Mouse (Mus musculus): ENCODE results near the gene C87436.
A peak's percentile ranks its signal among the peaks of the same experiment; 100 is the strongest.

Gene C87436

DNA sequence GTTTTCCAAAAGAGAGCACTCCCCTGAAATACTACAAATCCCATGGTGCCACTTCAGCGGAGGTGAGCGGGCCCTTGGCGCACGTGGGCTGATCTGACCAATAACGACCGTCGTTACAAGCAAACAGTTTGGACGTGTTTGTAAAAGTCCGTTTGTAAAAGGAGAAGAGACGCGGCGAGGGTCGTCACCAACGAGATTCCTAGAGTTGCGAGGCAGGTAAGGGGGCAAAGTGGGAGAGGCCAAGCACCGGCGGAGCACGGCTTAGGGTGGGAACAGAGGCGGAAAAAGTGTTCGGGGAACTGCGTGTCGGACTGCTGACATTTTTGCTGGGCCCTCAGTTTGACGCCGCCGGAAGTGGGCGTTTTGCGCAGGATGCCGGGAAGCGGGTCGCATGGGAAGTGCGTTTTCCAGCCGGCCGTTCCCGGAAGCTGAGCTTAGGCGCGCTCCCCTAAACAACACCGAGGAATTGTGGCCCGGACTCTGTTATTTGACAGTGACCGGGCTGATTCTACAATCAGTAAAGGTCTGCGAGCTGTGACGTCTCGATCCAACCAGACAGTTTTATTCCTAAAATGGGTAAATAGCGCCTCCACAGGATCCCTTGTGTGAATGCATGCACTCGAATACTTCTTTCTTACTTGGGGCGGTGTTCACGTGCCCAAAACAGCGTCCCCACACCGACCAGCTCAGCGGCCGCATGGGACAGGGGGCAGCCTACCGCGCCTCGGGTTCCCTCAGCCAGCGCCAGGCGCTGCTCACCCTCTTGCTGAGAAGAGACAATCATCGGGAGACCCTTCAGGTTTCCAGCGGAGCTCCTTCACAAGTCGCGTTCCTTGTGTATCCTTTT, at the start of gene C87436:
TSS of gene C87436 (plus strand) at position 103 of the 847 bp plus-strand sequence.
- peak; percentile 91 for DNase-seq (ENCODE audit: low spot score)

DNA sequence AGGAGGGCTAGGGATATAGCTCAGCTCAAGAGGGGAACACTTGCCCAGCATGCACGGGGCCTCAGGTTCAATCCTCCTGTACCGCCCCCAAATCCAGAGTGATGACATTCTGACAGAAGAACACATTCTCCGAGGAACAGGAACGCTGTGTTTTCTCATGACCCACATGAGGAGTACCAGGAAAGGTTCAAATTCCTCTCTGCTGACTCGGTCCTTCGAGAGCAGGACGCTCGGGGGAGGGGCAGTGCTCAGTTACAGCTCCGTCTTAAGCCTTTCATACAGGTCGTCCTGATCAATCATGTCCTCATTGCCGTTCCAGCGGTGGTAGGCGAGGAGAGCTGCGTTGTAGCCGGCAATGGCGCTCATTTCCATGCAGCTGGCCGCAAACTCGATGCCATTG, 49.7 kb upstream of the C87436 start:
- DNase-seq (ENCODE audit: low spot score) = no peak

DNA sequence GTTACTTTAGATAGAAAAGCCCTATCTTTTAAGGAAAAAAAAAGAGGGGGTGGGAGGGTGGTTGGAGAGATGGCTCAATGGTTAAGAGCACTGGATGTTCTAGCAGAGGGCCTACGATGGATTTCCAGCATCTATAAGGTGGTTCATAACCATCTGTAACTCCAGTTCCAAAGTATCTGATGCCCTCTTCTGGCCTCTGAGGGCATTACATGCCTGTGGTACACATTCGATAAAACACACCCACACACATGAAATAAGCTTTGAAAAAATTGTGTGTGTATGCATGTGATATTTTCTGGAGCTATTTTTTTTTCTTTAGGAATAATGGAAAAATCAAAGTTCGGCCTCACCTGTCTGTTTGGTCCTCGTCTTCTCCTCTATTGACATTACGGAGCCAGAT, 46.8 kb upstream of the C87436 start:
- no peak for DNase-seq (ENCODE audit: low spot score)

DNA sequence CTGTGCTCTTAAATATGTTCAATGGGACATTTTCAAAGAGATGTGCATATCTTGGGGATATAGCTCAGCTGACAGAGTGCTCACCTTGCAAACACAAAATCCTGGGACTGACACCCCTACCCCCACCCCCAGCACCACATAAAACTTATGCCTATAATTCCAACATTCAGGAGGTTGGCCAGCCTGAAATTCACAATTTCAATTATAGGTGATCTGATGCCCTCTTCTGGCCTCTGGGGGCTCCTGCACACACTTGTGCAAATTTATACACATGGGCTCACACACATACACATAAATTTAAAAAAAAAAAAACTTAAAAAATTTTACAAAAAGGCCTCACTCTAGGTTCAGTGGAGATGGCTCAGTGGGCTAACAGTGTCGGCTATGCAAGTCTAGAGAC, 45.0 kb upstream of the C87436 start:
- no peak for DNase-seq (ENCODE audit: low spot score)

DNA sequence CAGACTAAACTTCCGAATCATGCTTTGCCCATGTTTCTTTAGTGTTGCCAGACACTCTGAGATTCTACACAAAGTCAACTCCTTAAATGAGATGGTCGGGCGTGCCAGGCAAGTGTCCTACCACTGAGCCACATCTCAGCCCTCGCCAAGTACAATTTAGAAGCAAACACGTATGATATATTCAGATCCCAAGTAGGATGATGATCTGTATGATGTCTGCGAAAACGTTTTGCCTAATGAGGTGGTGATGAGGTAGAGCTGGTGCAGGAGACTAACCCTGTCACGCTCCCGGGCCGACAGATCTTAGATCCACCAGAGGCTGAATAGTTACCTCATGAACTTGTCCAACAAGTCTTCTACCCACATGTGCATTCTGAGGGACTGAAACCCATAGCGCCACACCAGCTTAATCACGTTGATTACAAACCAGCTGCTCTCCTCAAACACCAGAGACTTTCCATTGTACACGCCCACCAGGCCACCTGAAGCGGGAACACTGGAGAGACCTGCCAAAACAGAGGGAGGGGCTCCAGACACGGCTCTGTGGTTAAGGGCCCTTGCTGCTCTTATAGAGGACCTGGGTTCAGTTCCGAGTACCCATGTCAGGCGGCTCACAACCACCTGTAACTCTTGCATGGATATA, 44.0 kb upstream of the C87436 start:
- no peak for DNase-seq (ENCODE audit: low spot score)

DNA sequence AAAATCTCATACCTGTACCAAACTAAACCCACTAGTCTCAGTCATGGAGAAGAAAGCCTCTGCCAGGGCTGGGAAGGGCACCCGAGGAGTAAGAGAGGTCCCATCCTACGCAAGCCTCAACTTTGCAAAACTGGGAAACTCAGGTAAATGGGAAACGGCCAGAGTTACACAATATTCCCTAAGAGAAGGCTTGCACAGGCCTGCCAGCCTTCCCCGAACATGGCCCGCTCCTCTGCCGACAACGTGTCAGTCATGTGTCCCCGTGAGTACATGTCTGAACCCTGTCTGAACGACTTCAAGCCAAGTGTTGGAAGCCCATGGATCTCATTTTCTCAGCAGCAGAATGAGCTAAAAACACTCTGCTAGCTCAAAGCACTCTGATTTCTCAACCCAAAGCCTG, 43.2 kb upstream of the C87436 start:
- DNase-seq (ENCODE audit: low spot score) = no peak

- DNase-seq (ENCODE audit: low spot score) = no peak
These were observed 42.2 kb upstream of the C87436 start for GRCm38 (mm10) chr6:86395969-86396368.

GRCm38 (mm10) chr6:86396581-86397256, 41.5 kb upstream of the C87436 start, which contains the start of gene Pcyox1:
Pcyox1 (minus strand) TSS chr6:86397154.
- DNase-seq (ENCODE audit: low spot score) = peak; percentile 66

GRCm38 (mm10) chr6:86397257-86397980, 40.8 kb upstream of the C87436 start:
- no peak for DNase-seq (ENCODE audit: low spot score)

GRCm38 (mm10) chr6:86398986-86399385, 39.2 kb upstream of the C87436 start:
- DNase-seq (ENCODE audit: low spot score) = no peak

- no peak for DNase-seq (ENCODE audit: low spot score)
These were observed 38.2 kb upstream of the C87436 start for GRCm38 (mm10) chr6:86399995-86400394.

- DNase-seq (ENCODE audit: low spot score) = peak; percentile 83
These were observed 37.2 kb upstream of the C87436 start for GRCm38 (mm10) chr6:86400972-86401371.

- DNase-seq (ENCODE audit: low spot score) = no peak
These were observed 35.2 kb upstream of the C87436 start for GRCm38 (mm10) chr6:86402681-86403607.

DNA sequence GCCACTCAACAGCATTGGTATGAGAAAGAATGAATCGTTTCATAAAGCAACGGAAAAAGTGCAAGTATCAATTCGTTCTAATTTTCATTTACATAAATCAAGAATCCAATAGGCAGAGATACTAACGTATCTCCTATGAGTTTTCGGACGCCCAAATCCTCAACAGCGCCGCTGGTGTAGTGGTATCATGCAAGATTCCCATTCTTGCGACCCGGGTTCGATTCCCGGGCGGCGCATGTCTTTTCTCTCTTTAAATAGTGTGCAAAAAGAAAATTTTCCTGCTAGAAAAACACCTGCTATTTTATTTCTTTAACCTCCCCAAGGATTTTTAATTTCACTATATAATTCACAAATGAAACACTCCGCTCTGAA, 34.5 kb upstream of the C87436 start:
- no peak for DNase-seq (ENCODE audit: low spot score)

GRCm38 (mm10) chr6:86404100-86404861, 33.9 kb upstream of the C87436 start, which contains the start of gene Tia1:
Tia1 (plus strand) TSS chr6:86404219.
- DNase-seq (ENCODE audit: low spot score) = peak; percentile 98

DNA sequence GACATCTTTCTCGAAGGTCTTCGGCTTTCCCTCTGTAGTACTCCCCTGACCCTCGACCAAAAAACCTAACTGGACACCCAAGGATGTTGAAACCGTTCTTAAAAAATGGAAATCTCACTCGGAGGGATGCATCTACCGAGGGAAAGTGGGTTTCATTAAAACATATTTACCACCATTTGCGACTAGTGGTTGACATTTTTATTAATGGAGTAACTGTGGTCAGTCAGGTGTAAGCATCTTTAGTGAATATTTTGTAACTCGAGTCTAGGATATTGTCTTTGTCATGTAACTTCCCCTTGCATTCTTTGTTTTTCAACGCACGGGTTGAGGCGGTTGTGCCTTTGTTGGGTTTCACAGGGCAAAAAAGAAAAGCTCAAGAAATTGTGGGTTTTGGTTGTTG, 33.2 kb upstream of the C87436 start:
- no peak for DNase-seq (ENCODE audit: low spot score)

DNA sequence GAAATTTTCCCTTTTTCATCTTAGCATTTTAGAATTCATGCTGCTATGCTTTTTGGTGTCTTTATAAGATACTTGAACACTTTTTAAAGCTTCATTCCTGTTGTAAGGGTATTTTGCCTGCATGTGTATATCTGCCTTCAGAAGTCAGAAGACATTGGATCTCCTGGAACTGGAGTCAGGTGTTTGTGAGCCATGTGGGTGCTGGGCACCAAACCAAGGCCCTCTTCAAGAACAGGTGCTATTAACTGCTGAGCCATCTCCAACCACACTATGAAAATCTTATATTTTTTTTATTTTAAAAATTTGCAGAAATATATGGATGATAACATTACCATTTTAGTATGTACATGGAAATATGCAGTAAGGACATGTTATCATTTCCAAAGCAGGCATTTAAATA, 31.9 kb upstream of the C87436 start:
- no peak for DNase-seq (ENCODE audit: low spot score)

DNA sequence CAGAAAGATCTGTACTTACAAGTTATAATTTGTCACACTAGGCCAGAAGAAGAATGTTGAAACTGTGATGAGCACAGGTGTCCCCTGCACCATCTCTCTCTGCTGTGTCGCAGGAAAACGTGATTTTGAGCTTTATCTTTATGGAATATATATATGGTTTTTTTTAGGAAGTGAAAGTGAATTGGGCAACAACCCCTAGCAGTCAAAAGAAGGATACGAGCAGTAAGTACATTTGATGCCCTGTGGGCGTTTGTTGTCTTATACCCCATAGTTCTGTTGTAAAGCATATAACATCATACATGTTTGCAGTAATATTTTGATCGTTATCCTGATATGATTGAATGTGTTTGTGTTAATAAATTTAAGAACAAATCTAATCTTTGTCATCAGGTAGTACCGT, 19.5 kb upstream of the C87436 start:
- DNase-seq (ENCODE audit: low spot score) = no peak

DNA sequence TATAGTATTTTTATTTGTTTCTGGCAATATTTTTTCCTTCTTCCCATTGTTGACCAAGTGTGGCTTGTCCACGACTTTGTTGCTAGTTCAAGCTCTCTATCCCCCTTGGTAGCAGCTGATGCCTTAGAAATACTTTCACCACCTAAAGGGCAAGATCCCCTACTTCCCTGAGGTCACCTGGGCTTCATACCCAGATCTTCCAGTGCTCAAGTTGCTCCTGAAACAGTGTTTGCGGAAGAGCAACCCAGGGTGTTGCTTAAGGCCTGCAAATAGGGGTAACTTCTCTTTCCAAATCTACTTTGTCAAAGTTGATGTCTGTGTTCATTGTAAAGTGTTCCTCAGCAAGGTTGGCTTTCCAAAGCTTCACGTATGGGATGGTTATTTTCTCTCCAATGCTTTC, 18.9 kb upstream of the C87436 start:
- no peak for DNase-seq (ENCODE audit: low spot score)

- peak; percentile 39 for DNase-seq (ENCODE audit: low spot score)
These were observed 17.7 kb upstream of the C87436 start for GRCm38 (mm10) chr6:86420491-86420890.
